Mouse (Mus musculus) c-Kit-positive CD71-positive TER-119-positive erythroid progenitor cells, embryonic 14.5 days (primary cell): Measurements from ENCODE around the gene Fat2.
A peak's percentile ranks its signal among the peaks of the same experiment; 100 is the strongest.

Experiments
- DNase-seq: peaks from one replicate; pipeline ENCODE4 v3.0.0-alpha.2; 2013; ENCODE audit warnings: low spot score

Fat2 gene

DNA sequence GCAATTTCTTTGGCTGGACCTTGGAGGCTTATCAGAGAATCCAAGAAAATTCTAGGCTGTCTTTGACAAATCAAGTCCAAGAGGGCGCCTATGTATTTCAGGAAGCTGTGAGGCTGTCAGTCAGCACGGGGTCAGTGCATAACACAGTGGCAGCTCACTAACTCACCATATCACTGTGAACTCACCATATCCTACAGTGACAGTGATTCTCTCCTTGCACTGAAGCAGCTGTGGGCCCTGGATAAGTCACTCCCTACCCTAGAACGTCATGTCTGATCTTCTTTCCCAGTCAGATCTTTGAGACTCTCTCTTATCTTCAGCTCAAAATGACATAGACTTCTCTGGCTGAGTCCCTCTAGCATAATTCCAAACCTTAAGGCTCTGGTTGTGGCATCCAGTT lies 96.9 kb downstream of the Fat2 start:
- peak; percentile 5 for DNase-seq

DNA sequence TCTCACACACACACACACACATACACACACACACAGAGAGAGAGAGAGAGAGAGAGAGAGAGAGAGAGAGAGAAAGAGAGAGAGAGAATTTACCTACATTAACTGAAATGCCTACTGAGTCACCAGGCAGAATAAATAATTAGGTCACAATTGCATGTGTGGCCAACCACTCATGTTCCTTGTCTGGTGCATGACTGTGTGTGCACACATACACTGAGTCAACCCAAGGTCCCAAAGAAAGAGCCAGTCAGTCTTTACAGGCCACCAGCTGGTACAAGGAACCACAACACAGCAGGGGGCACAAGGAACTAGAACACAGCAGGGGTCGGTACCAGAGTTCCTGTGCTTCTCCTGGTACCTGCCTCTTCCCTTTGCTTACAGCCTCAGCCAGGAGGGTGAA lies 99.5 kb downstream of the Fat2 start:
- no peak for DNase-seq

DNA sequence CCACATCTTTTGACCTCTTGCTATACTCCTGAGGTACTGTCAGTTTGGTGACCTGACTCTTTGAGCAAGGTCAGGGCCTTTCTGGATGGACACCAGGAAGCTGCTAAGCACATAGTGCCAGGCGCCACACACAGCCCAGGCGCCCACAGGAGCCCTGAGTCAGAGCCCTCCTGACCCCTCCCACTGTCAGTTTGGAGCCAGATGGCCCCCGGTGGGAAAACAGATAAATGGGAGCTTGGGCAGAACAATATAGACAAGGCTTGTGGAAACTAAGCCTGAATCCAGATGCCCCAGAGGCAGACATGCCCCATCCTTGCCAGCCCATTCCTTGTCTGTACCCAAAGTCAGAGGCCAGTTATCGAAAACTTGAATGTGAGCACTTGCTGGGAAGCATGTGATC lies 101.6 kb downstream of the Fat2 start:
- no peak for DNase-seq

DNA sequence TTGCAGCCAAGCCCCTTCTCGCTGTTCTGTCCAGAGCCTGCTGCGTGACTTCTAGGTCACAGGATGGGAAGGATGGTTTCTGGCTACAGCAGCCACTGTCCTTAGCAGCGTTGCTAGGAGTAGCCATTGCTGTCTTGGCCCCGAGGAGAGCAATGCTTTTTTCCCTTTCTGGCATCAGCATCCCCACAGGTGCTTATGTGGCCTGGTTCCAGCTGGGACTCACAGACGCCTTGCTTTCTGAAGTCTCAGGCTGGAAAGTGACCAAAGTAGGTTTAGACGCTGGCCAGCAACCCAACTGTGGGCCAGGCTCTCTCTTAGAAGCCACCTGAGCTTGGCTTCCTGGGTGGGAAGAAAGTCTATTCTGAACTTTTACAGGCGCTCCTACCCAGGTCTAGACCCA lies 102.1 kb downstream of the Fat2 start:
- no peak for DNase-seq

DNA sequence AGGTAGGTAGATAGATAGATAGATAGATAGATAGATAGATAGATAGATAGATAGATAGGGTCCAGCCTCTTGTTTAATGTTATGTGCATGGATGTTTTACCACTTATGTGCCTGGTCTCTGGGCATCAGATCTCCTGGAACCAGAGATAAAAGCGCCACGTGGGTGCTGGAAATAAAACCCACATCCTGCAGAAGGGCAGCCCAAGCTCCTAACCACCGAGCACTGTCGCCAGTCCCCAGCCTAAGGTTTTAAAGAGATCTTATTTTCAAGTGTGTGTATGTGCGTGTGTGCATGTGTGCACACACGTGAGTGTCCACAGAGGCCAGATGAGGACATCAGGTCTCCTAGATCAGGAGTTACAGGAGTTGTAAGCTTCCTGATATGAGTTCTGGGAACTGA lies 105.3 kb downstream of the Fat2 start:
- no peak for DNase-seq

DNA sequence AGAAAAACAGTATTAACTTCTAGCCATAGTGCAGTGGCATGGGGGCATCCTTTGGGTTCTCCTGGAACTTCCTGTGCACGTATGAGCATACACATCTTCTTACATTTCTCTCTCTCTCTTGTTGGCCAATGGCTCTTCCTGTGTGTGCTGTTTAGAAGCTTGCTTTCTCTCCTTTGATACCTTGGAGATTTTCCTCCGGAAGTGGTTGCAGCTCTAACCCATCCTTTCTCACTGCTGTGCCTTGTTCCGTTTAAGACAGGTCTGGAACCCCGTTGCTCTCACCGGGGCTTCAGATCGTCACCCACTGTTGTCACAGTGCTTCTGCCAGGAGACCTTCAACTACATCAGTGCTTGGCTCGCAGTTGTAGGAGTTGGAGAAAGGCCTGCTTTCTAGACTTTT lies 115.1 kb downstream of the Fat2 start:
- no peak for DNase-seq

DNA sequence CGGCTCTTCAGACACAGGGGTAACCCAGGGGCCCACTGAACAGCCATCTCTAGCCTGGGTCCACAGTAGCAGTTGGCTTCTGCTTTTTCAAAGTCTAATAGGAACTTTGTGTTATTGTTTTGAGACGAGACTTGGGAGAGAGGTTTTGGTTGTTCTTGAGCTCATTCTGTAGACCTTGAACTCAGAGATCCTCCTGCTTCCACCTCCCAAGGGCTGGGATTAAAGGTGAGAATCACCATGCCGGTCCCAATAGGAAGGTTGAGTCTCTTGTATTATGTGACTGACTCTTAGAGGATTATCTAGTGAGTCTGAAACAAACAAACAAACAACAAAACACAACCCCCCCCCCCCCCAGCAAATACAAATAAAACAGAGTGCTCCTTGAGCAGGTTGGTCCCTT lies 117.9 kb downstream of the Fat2 start:
- DNase-seq: no peak

DNA sequence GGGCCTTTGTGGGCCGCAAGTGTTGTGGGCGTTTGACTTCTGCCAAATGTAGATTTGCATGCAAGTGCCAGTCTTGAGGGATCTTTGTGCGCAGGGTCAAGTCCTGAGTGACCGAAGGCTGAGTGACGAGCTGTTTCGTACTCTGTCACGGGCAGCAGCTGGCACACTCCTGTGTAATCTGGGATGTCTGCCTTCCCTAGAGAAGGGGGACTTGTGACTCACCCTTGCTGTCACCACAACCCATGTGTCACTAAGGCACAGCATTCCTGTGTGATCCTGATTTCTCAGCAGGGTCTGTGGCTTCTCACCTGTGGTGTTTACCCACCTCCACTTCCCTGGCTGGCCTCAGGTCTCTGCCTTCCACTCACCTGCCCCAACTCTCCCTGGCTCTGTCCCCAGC lies 118.5 kb downstream of the Fat2 start:
- DNase-seq: no peak

DNA sequence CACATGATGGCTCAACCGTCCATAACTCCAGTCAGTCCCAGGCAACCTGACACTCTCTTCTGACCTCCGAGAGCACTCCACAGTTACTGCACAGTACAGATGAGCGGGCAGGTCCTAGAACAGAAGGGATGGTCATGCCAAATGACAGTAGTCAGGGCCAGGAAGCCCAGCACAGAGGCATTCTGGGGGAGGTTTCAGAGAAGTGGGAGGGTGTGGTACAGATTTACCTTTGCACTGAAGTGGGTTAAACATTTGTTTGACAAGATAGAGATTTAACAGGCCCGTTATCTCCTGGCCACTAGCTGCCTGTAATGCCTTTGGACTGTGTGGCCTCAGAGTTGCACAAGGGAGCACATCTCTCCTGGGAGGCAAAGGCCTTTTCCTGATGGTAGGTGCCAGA lies 118.9 kb downstream of the Fat2 start:
- no peak for DNase-seq

DNA sequence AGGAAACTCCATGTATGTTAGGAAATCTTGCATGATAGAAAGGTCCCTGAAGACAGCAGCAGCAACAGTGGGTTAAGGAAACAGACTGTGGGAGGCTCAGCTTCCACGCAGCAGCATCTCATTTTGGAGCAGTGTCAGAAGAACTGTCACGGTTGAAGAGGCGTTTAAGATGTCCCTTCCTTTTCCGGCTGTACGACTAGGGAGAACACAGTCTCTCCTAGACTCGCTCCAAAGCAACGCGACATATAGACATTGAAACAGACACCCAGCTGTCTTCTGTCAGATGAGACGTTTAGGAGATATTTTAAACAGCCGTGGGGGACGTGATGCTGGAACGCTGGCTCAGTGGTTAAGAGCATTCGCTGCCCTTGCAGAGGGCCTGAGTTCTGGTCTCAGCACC lies 119.5 kb downstream of the Fat2 start:
- no peak for DNase-seq

DNA sequence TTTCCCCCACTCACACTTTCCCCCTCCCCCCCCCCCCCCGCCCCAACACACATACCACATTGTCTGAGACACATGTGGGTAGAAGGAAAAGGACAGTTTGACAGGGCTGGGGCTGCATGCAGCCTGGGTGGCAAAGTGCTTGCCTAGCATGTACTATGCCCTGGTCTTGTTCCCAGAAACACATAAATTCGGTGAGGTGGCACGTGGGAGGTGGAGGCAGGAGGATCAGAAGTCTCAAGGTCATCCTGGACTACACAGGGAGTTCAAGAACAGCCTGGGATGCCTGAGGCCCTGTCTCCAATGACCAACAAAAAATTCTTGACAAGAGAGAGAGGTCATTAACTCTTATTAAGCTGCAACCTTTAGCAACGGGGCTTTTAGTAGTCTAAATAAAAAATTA lies 120.3 kb downstream of the Fat2 start:
- no peak for DNase-seq

DNA sequence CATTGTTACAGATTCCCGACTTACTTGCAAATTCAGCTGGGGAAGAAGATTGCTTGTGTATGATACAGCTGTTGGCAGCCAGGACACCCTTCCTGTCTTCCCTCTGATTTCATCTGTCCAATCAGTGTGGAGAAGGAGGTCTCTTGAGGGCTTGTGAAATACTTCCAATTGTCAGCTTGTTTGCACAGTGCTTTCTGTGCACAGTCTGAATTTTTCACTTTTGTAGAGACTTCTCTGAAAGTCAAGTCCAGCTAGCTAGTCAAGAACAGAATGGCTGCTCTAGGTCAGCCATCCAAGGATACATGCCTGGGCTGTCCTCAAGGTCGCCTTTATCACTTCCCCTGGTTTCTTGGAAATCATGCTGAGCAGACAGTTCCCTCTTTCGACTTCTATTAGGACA lies 121.4 kb downstream of the Fat2 start:
- DNase-seq: no peak

DNA sequence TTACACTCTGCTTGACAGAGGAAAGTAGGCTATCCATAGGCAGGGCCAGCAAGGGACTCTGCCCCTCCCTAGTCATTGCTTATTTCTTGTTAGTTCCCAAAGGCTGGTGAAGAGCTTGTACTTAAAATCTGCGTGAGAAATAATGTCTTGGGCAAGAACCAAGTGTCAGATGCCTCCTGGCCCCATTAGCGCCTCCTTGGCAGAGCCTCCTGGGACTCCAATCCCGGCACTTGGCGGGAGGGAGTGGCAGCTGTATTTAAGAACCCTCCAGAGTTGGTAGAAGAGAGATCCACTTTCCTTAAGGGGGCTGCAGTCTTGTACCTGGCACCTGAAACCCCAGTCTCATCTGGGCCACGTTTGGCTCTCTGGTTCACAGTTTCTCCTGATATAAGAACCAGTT lies 122.2 kb downstream of the Fat2 start:
- DNase-seq: no peak

DNA sequence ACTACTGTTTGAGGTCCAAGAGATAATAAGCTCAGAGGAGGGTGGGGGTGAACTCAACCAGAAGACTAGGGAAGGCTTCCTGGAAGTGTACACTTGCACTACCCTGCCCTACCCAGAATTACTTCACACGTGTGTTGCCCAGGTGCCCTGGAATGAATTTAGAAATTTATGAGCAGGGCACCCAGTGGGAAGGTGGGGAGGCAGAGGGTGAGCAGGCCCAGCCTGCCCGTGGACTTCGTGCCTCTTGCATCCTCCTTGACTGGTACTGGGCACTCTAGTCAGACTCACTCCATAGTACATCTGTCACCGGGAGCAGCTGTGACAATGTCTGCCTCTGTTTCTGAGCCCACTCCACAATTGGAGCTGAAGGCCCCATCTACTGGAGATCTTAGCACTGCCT lies 122.8 kb downstream of the Fat2 start:
- no peak for DNase-seq

DNA sequence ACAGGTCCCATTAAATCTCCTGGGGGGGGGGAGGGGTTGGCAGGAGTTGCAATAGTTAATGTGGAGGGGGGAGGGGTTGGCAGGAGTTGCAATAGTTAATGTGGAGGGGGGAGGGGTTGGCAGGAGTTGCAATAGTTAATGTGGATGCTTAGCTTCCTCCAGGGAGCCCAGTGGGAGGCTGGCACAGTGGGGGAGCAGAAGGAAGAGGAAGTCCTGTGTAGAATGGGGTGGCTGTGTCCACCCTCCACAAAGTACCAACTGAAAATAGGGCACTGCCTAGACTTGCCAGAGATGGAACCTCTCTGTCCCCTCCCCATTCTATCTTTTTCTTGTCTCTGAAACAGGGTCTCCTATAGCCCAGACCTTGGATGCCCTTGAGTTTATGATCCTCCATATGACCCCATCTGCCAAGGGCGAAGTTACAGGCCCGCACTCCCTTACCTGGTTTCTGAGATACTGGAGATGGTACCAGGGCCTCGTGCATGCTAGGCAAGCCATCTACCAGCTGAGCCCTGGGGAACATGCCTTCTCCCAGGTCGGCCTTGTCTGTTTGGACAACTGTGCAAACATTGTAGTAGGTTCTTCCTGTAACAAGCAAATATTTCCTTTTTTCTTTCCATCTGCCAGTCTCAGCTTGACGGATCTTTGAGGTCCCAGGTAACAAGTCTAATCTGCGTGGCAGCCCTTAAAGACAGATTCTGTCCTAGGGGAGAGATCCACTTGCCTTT lies 126.6 kb downstream of the Fat2 start:
- DNase-seq: no peak

DNA sequence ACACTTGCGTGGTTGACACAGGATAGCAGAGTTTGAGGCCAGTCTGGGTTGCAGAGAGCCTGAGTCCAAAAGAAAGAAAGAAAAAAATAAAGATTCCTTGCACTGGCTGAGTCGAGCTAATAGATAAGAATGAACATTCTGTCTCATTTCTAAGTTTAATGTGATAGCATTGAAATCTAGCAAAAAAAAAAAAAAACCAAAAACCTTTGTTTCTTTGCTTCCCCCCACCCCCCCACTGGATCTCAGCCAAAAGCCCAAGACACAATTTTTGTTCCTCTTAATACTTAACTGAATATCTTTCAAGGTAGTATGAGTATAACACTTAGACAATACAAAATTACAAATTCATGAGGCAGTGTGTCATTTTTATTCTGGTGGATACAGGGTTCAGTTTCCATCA lies 127.3 kb downstream of the Fat2 start:
- DNase-seq: no peak

DNA sequence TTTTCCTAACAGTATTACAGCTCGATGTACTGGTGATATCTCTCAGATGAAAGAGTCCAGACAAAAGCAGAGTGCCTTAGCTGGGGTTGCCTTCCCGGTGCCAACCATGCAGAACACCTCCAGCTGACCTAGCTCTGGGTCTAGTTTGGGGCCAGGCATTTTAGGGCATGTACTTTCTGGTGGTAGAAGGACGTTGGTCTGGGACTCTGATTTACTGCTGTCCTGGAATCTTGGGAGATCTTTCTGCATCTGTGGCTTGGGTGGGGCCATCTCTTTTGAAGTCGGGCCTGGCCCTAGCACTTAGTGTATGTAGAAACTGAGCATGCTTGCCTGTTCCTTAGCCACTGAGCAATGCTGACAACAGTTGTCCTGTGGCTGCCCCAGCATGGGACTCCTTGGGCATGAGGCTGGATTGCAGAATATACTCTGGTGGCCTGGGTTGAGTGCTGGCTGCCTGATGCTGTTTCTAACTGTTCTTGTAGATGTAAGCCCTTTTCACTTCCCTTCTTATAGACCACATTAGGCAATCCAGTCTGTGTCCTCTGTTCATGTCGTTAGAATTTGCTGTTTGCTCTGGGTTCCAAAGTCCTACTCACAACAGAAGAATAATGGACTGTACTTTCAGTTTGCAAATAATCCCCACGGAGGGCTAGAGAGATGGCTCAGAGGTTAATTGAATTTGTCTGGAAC lies 128.2 kb downstream of the Fat2 start:
- DNase-seq: no peak

DNA sequence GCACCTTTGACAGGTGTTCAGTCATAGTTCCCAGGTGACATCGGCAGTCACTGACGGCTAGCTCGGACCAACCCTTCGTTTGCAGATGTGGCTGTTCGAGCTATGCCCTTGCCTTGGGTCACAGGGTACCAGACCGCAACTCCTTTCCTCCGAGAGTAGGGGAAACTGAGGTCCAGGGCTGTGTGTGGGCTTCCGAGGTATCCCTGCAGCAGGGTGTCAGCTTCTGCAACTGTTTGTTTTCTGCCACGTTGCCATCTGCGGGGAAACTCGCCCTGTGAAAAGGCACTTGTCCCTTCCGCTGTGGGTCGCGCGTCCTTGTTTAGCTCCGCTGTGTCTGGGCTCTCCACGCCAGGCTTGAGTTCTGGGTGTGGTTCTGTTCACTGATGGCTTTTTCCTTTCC lies 131.8 kb downstream of the Fat2 start:
- DNase-seq: peak; percentile 27

DNA sequence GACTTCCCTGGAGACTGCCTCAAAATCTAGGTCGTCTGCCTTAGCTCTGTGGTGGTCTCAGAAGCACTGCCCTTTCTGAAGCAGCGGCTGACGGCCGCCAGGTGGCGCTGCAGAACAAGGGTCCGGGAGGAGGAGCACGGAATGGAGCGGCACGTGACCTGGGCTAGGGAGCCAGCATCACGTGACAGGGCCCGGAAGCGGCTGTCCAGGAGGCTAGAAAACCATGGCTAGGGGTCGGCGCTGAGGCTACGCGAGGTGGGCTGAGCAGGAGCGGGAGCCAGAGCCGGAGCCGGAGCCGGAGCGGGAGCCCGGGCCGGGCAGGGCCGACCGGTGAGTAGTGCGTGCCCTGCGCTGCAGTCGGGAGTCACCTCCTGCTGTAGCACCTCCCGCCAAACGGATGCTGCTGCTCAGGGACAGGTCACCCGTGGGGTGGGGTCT lies 132.2 kb downstream of the Fat2 start, which contains the start of gene Slc36a1:
Gene Slc36a1 (plus strand): TSS at position 192 of the 438 bp plus-strand sequence.
- peak; percentile 92 for DNase-seq
